22 mouse cellular contexts compared by ENCODE assay signal in the genomic region with DNA sequence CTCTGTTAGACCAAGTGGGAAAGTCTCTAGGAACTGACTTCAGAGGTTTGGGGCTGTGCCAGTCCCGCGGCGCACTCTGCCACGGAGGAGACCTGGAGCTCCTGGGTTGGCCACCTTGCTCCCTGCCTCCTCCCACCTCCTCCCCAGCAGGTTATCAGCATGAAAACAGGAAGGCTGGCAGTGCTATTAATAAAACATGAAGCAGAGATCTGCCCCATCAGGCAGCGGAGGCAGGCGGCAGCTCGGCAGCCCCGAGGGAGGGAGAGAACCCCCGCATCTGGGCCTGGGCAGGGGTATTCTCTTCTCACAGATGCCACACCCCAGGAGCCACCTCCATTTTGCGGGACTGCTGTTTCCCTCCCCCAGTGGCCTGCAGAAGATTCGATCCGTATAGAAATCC. TPM values are rescaled to one million over a fixed set of nuclear protein-coding genes. Genes with fewer than 3 reads are reported as not detected.
DNase-seq lines count a peak whose midpoint lies in the region; ATAC-seq and TF ChIP-seq lines count a peak whose summit lies in the region.
"Had no signal": no experiment of that assay in that cellular context is flagged by ENCODE, and none has a peak within 500 bp of the region (broad histone marks: within the 10 kb centered on the region; RNA-seq: fewer than 3 reads in every experiment).

No protein-coding gene starts in this region.

- no peak for DNase-seq in heart, adult 11 months
- DNase-seq in layer of hippocampus, adult 2 months (ENCODE audit: low spot score in 2 of 2), result no peak
- no peak for DNase-seq in layer of hippocampus, postnatal 36 days
- DNase-seq in MEL-GATA-1-ER (ENCODE audit: extremely low read depth, low read depth), result peak; percentile 11
- DNase-seq in left cerebral cortex, adult 9 months (ENCODE audit: low spot score in 2 of 2), result no peak
- DNase-seq in ovary, postnatal 10 days (ENCODE audit: low spot score), result no peak
- DNase-seq: adrenal gland, adult 8-10 months; cerebellum, postnatal 10 days; embryo, embryonic 11 days; gastrocnemius, adult 2 months; thymus, adult 18-20 months had no signal

- 11% methylated on average over 12 of the region's 12 CpGs for WGBS in heart, embryonic 13.5 days

- no peaks in the 10 kb centered on the region for H3K36me3 ChIP-seq in heart, embryonic 13.5 days
- H3K36me3 ChIP-seq: embryonic facial prominence, embryonic 15.5 days; G1E; intestine, embryonic 15.5 days; kidney, embryonic 15.5 days; limb, embryonic 10.5 days; liver, embryonic 12.5 days; lung, embryonic 15.5 days had no signal

- no peak overlapping the region for H3K27ac ChIP-seq in heart, embryonic 13.5 days (replicated peaks)
- peak overlapping the region; percentile 14; the same call in 1 of the 2 replicates for H3K27ac ChIP-seq in layer of hippocampus, adult 2 months
- H3K27ac ChIP-seq: embryonic facial prominence, embryonic 15.5 days; gastrocnemius, adult 2 months; intestine, embryonic 15.5 days; kidney, embryonic 15.5 days; limb, embryonic 10.5 days; liver, embryonic 12.5 days; lung, embryonic 15.5 days; macrophage had no signal

- peak overlapping the region; percentile 58 for H3K4me2 ChIP-seq in heart, embryonic 13.5 days
- H3K4me2 ChIP-seq: embryonic facial prominence, embryonic 15.5 days; intestine, embryonic 15.5 days; kidney, embryonic 15.5 days; liver, embryonic 12.5 days; lung, embryonic 15.5 days had no signal

- H3K4me1 ChIP-seq in heart, embryonic 13.5 days, result peaks cover 21% of the 10 kb centered on the region
- H3K4me1 ChIP-seq: embryonic facial prominence, embryonic 15.5 days; intestine, embryonic 15.5 days; kidney, embryonic 15.5 days; limb, embryonic 10.5 days; lung, embryonic 15.5 days had no signal

- 0 out of 2 replicates have a peak overlapping the region, but pooled peaks have one; percentile 9 for H3K4me3 ChIP-seq in heart, embryonic 13.5 days
- H3K4me3 ChIP-seq in layer of hippocampus, adult 2 months, result no peak overlapping the region
- H3K4me3 ChIP-seq: embryonic facial prominence, embryonic 15.5 days; gastrocnemius, adult 2 months; intestine, embryonic 15.5 days; kidney, embryonic 15.5 days; limb, embryonic 10.5 days; liver, embryonic 12.5 days; lung, embryonic 15.5 days had no signal

- no peak for ATAC-seq in heart, embryonic 13.5 days (ENCODE audit: extremely low read depth, insufficient number of reproducible peaks, low FRiP score, low TSS enrichment)
- ATAC-seq in erythroid progenitor cell, adult 5-6 weeks (replicated peaks; ENCODE audit: low FRiP score, poor library complexity, severe bottlenecking), result peak; percentile 25; the same call in 1 of the 2 replicates
- ATAC-seq: intestine, embryonic 15.5 days had no signal

- H3K9ac ChIP-seq in heart, embryonic 13.5 days, result peak overlapping the region; percentile 56
- H3K9ac ChIP-seq: embryonic facial prominence, embryonic 15.5 days; intestine, embryonic 15.5 days; kidney, embryonic 15.5 days; liver, embryonic 12.5 days; lung, embryonic 15.5 days had no signal

- no peak for TF ChIP-seq CTCF in layer of hippocampus, adult 2 months (conservative IDR thresholded peaks at IDR 0.05)

- H3K27me3 ChIP-seq in heart, embryonic 13.5 days (replicated peaks), result peaks cover 71% of the 10 kb centered on the region

- no peaks in the 10 kb centered on the region for H3K9me3 ChIP-seq in heart, embryonic 13.5 days
- H3K9me3 ChIP-seq: embryonic facial prominence, embryonic 15.5 days; G1E; intestine, embryonic 15.5 days; kidney, embryonic 15.5 days; limb, embryonic 10.5 days; liver, embryonic 12.5 days; lung, embryonic 15.5 days had no signal

RNA-seq across cellular contexts. Expression of a gene that starts 16.9 kb away (rescaled TPM):
- polyA plus RNA-seq in heart, embryonic 13.5 days (2015; fragmentation: Nextera tagmentation; extraction: Ambion mirVana), result 0.15 and 0.28 TPM in 2 replicates
- total RNA-seq in layer of hippocampus, adult 2 months (2021), result 10 to 100 TPM; 40.5 to 40.7 TPM
- 10 to 100 TPM; 42.7 to 44.9 TPM for total RNA-seq in layer of hippocampus, postnatal 36 days (2021)
- not detected in 2 replicates for total RNA-seq in erythroid progenitor cell, adult 5-6 weeks (2015; ENCODE audit: low replicate concordance)
- total RNA-seq in erythroid progenitor cell, adult 5-6 weeks (2017; ENCODE audit: low replicate concordance), result not detected in 2 replicates
- total RNA-seq: granulocyte monocyte progenitor cell, adult 5-6 weeks had no signal
- polyA plus RNA-seq: G1E had no signal

RNA-seq across cellular contexts. Expression of a gene that starts 29.1 kb away (rescaled TPM):
- 0.17 TPM in 1 of 2 replicates, not detected in the other for polyA plus RNA-seq in heart, embryonic 13.5 days (2015; fragmentation: Nextera tagmentation; extraction: Ambion mirVana)
- total RNA-seq in layer of hippocampus, adult 2 months (2021), result 1 to 10 TPM in 1 of 2 experiments, under 1 TPM in 1; 0.98 to 2.3 TPM
- 1 to 10 TPM; 1.1 to 1.4 TPM for total RNA-seq in layer of hippocampus, postnatal 36 days (2021)
- total RNA-seq in erythroid progenitor cell, adult 5-6 weeks (2015; ENCODE audit: low replicate concordance), result not detected in 2 replicates
- not detected in 2 replicates for total RNA-seq in erythroid progenitor cell, adult 5-6 weeks (2017; ENCODE audit: low replicate concordance)
- total RNA-seq: adrenal gland, adult 8-10 months; gastrocnemius, adult 2 months; granulocyte monocyte progenitor cell, adult 5-6 weeks had no signal
- polyA plus RNA-seq: G1E; intestine, embryonic 15.5 days; kidney, embryonic 15.5 days; limb, embryonic 10.5 days; liver, embryonic 12.5 days; lung, embryonic 15.5 days had no signal

RNA-seq across cellular contexts. Expression of a gene that starts 53.7 kb away (rescaled TPM):
- polyA plus RNA-seq in heart, embryonic 13.5 days (2015; fragmentation: Nextera tagmentation; extraction: Ambion mirVana), result 48.9 and 50.6 TPM in 2 replicates
- 10 to 100 TPM; 16.6 to 18.6 TPM for total RNA-seq in layer of hippocampus, adult 2 months (2021)
- total RNA-seq in layer of hippocampus, postnatal 36 days (2021), result 10 to 100 TPM; 15.9 to 16.9 TPM
- 10.5 and 24.7 TPM in 2 replicates for total RNA-seq in erythroid progenitor cell, adult 5-6 weeks (2015; ENCODE audit: low replicate concordance)
- 9.0 and 11.4 TPM in 2 replicates for total RNA-seq in erythroid progenitor cell, adult 5-6 weeks (2017; ENCODE audit: low replicate concordance)

Comparison
In these comparisons a context has a peak if more than half of its experiments do, and no peak if none do; other contexts are left out.
1. RNA of a gene that starts 16.9 kb away (total RNA-seq): 42.7 to 44.9 TPM in layer of hippocampus, postnatal 36 days and 40.5 to 40.7 TPM in layer of hippocampus, adult 2 months; not detected in erythroid progenitor cell, adult 5-6 weeks; every median in the first group is over 10 times any median in the second.